Mouse (Mus musculus): ENCODE data around the gene Fam118b.

Gene Fam118b

GRCm38 (mm10) chr9:35194048-35194447 lies 73.6 kb downstream of the Fam118b start:
- DNase-seq, result no peak

- DNase-seq, result no peak
Measured at GRCm38 (mm10) chr9:35192983-35193542, 74.5 kb downstream of the Fam118b start.

- DNase-seq, result peak; percentile 23
Measured at GRCm38 (mm10) chr9:35188700-35189099, 78.9 kb downstream of the Fam118b start.

- DNase-seq, result no peak
Measured at GRCm38 (mm10) chr9:35187351-35187903, 80.2 kb downstream of the Fam118b start.

GRCm38 (mm10) chr9:35186430-35186829 lies 81.2 kb downstream of the Fam118b start:
- no peak for DNase-seq

GRCm38 (mm10) chr9:35183359-35183758 lies 84.2 kb downstream of the Fam118b start:
- no peak for DNase-seq

GRCm38 (mm10) chr9:35182832-35183231 lies 84.8 kb downstream of the Fam118b start:
- no peak for DNase-seq

GRCm38 (mm10) chr9:35176124-35176659 lies 91.4 kb downstream of the Fam118b start:
- no peak for DNase-seq

GRCm38 (mm10) chr9:35175251-35176123 lies 92.1 kb downstream of the Fam118b start, which contains the start of gene Dcps:
Gene Dcps (minus strand): TSS chr9:35176061.
- DNase-seq, result peak; percentile 95

- DNase-seq, result no peak
Measured at GRCm38 (mm10) chr9:35173331-35173730, 94.3 kb downstream of the Fam118b start.

- DNase-seq, result no peak
Measured at GRCm38 (mm10) chr9:35170071-35170470, 97.5 kb downstream of the Fam118b start.
